Mouse (Mus musculus) limb, embryonic 14.5 days (tissue): Measurements from ENCODE around the gene Jam3. TPM values are rescaled to one million over a fixed set of nuclear protein-coding genes. Genes with fewer than 3 reads are reported as not detected.

Experiments
- ATAC-seq: fragments of 200-750 bp; cut with Nextera tagmentation; 2 replicates; pipeline ENCODE4 v1.8.0; 2017; ENCODE audit warnings: low read depth, moderate number of reproducible peaks, moderate TSS enrichment; ENCODE audit not compliant: low FRiP score
- DNase-seq: peaks from one replicate; pipeline ENCODE4 v3.0.0-alpha.2; 2015; ENCODE audit warnings: low spot score
- H3K27ac ChIP-seq: fragments of 300-500 bp; sonication (generic); replicated peaks from 2 replicates; pipeline ENCODE4 v1.5.1; 2014; ENCODE audit warnings: low read depth, mild to moderate bottlenecking, low read length, moderate library complexity, mixed read lengths
- H3K27me3 ChIP-seq: fragments of 300-500 bp; sonication (generic); 2 replicates; pipeline ENCODE4 v1.6.1; 2014; ENCODE audit warnings: low read length, mixed read lengths; ENCODE audit not compliant: control insufficient read depth, insufficient read depth
- H3K36me3 ChIP-seq: fragments of 300-500 bp; sonication (generic); 2 replicates; pipeline ENCODE4 v1.6.1; 2014; ENCODE audit warnings: mild to moderate bottlenecking, low read length, moderate library complexity, mixed read lengths; ENCODE audit not compliant: control insufficient read depth, insufficient read depth
- H3K4me1 ChIP-seq: fragments of 300-500 bp; sonication (generic); 2 replicates; pipeline ENCODE4 v1.6.1; 2014; ENCODE audit warnings: antibody characterized with exemption, low read length, mixed read lengths; ENCODE audit not compliant: control insufficient read depth, insufficient read depth
- H3K4me2 ChIP-seq: fragments of 300-500 bp; sonication (generic); replicated peaks from 2 replicates; pipeline ENCODE4 v1.6.1; 2014; ENCODE audit warnings: low read depth, mild to moderate bottlenecking, low read length, moderate library complexity; ENCODE audit not compliant: severe bottlenecking
- H3K4me3 ChIP-seq: fragments of 300-500 bp; sonication (generic); replicated peaks from 2 replicates; pipeline ENCODE4 v1.5.1; 2014; ENCODE audit warnings: low read length
- H3K9ac ChIP-seq: fragments of 300-500 bp; sonication (generic); 2 replicates; pipeline ENCODE4 v1.6.1; 2014; ENCODE audit warnings: mild to moderate bottlenecking, low read depth, low read length, moderate library complexity; ENCODE audit not compliant: severe bottlenecking
- H3K9me3 ChIP-seq: fragments of 300-500 bp; sonication (generic); 2 replicates; pipeline ENCODE4 v1.6.1; 2016; ENCODE audit warnings: low read length; ENCODE audit not compliant: control insufficient read depth
- POLR2A ChIP-seq: fragments of 200-500 bp; IDR thresholded peaks from 2 replicates; pipeline ENCODE4 v1.8.0; 2012; ENCODE audit warnings: inconsistent platforms, mild to moderate bottlenecking, moderate library complexity, borderline replicate concordance; ENCODE audit not compliant: insufficient read depth, insufficient read length; ENCODE audit errors: extremely low read depth
- WGBS: fragments of 180-500 bp; shearing (Covaris S2); extraction: QIAGEN DNeasy Blood & Tissue Kit; methylation state at CpG from one replicate; pipeline ENCODE4 v1.1.7; 2014; 5-methylcytosine and 5-hydroxymethylcytosine counted together
- polyA plus RNA-seq, 2 experiments: library from polyadenylated mRNA; depleted of rRNA in 1 of 2; stranded (reverse) in 1 of 2; unstranded in 1 of 2; fragments of >200 nt; fragmentation: Nextera tagmentation in 1 of 2; extraction: Ambion mirVana in 1 of 2; gene quantifications; 2 replicates each; pipeline versions ENCODE4 v1.2.1 to v1.2.3; 2012 to 2014

Gene Jam3
- polyA plus RNA-seq, 2 experiments, result 100 to 110 TPM

GRCm38 (mm10) chr9:27070895-27071294 lies 84.3 kb downstream of the Jam3 start:
- no peak overlapping the region for H3K9ac ChIP-seq
- 87% methylated on average over 4 of the region's 4 CpGs for WGBS

GRCm38 (mm10) chr9:27058341-27058740 lies 96.9 kb downstream of the Jam3 start:
- Histone ChIP-seq H3K4me1 (no peaks in the 10 kb centered on the region), H3K9ac (no peak overlapping the region), H3K9me3 (no peaks in the 10 kb centered on the region), H3K36me3 (peaks cover 89% of the 10 kb centered on the region), H3K27me3 (no peaks in the 10 kb centered on the region), H3K4me3 (no peak overlapping the region), H3K27ac (no peak overlapping the region), H3K4me2 (no peak overlapping the region)
- ATAC-seq (no peak), DNase-seq (no peak)
- TF ChIP-seq POLR2A, result no peak
- 92% methylated on average over 5 of the region's 5 CpGs for WGBS

More at GRCm38 (mm10) chr9:27070895-27071294, 84.3 kb downstream of the Jam3 start:
- H3K4me2 ChIP-seq, result no peak overlapping the region
- H3K36me3 ChIP-seq, result peaks cover 74% of the 10 kb centered on the region
- no peak for TF ChIP-seq POLR2A
- no peak for ATAC-seq
- DNase-seq, result no peak
- H3K27me3 ChIP-seq, result no peaks in the 10 kb centered on the region
- no peaks in the 10 kb centered on the region for H3K4me1 ChIP-seq
- no peak overlapping the region for H3K4me3 ChIP-seq
- no peaks in the 10 kb centered on the region for H3K9me3 ChIP-seq
- no peak overlapping the region for H3K27ac ChIP-seq

GRCm38 (mm10) chr9:27049492-27049891 lies 105.7 kb downstream of the Jam3 start:
- DNase-seq, result no peak
- H3K4me3 ChIP-seq, result no peak overlapping the region
- no peak overlapping the region for H3K27ac ChIP-seq
- H3K9me3 ChIP-seq, result no peaks in the 10 kb centered on the region
- H3K4me1 ChIP-seq, result no peaks in the 10 kb centered on the region
- H3K9ac ChIP-seq, result no peak overlapping the region
- H3K4me2 ChIP-seq, result no peak overlapping the region
- H3K36me3 ChIP-seq, result peaks cover 79% of the 10 kb centered on the region
- WGBS, result 93% methylated on average over 2 of the region's 2 CpGs
- ATAC-seq, result no peak
- H3K27me3 ChIP-seq, result no peaks in the 10 kb centered on the region
- no peak for TF ChIP-seq POLR2A

Other genes starting within 250 kb of the Jam3 start
- 0.05 TPM in 2 replicates for gene Gm1110, start 232.3 kb downstream of the Jam3 start, polyA plus RNA-seq (2012; rRNA removed)
- not detected in 2 replicates for gene Gm1110, start 232.3 kb downstream of the Jam3 start, polyA plus RNA-seq (2014; fragmentation: Nextera tagmentation; extraction: Ambion mirVana)
- gene Acad8, start 155.9 kb downstream of the Jam3 start, polyA plus RNA-seq (2012; rRNA removed), result 46.4 and 47.3 TPM in 2 replicates
- gene Acad8, start 155.9 kb downstream of the Jam3 start, polyA plus RNA-seq (2014; fragmentation: Nextera tagmentation; extraction: Ambion mirVana), result 45.6 and 46.7 TPM in 2 replicates
- 44.4 and 69.2 TPM in 2 replicates for gene Thyn1, start 155.7 kb downstream of the Jam3 start, polyA plus RNA-seq (2012; rRNA removed)
- 124 and 127 TPM in 2 replicates for gene Thyn1, start 155.7 kb downstream of the Jam3 start, polyA plus RNA-seq (2014; fragmentation: Nextera tagmentation; extraction: Ambion mirVana)
- 40.3 and 44.1 TPM in 2 replicates for gene Vps26b, start 125.4 kb downstream of the Jam3 start, polyA plus RNA-seq (2012; rRNA removed)
- 44.2 and 49.2 TPM in 2 replicates for gene Vps26b, start 125.4 kb downstream of the Jam3 start, polyA plus RNA-seq (2014; fragmentation: Nextera tagmentation; extraction: Ambion mirVana)
- 38.5 and 38.8 TPM in 2 replicates for gene Ncapd3, start 125.2 kb downstream of the Jam3 start, polyA plus RNA-seq (2012; rRNA removed)
- gene Ncapd3, start 125.2 kb downstream of the Jam3 start, polyA plus RNA-seq (2014; fragmentation: Nextera tagmentation; extraction: Ambion mirVana), result 24.3 and 28.2 TPM in 2 replicates
- 1.9 and 2.2 TPM in 2 replicates for gene Igsf9b, start 143.8 kb upstream of the Jam3 start, polyA plus RNA-seq (2012; rRNA removed)
- 2.9 and 4.3 TPM in 2 replicates for gene Igsf9b, start 143.8 kb upstream of the Jam3 start, polyA plus RNA-seq (2014; fragmentation: Nextera tagmentation; extraction: Ambion mirVana)
- gene Spata19, start 241.4 kb upstream of the Jam3 start, polyA plus RNA-seq (2012; rRNA removed), result not detected in 2 replicates
- not detected in 2 replicates for gene Spata19, start 241.4 kb upstream of the Jam3 start, polyA plus RNA-seq (2014; fragmentation: Nextera tagmentation; extraction: Ambion mirVana)